Mouse (Mus musculus): ENCODE results near the gene Kctd17.

The Kctd17 gene

GRCm38 (mm10) chr15:78481448-78482000 lies 53.2 kb downstream of the Kctd17 start:
- DNase-seq (ENCODE audit: low read depth) = no peak

- DNase-seq (ENCODE audit: low read depth) = peak; percentile 26
Observed at GRCm38 (mm10) chr15:78482518-78482917, 54.2 kb downstream of the Kctd17 start.

- DNase-seq (ENCODE audit: low read depth) = peak; percentile 84
Observed at GRCm38 (mm10) chr15:78483311-78483710, 54.9 kb downstream of the Kctd17 start.

GRCm38 (mm10) chr15:78486564-78486963 lies 58.2 kb downstream of the Kctd17 start:
- no peak for DNase-seq (ENCODE audit: low read depth)

- peak; percentile 64 for DNase-seq (ENCODE audit: low read depth)
Observed at GRCm38 (mm10) chr15:78487066-78487465, 58.7 kb downstream of the Kctd17 start.
